Mouse (Mus musculus) heart, adult 2 months (tissue): ENCODE data around the gene Stard13.
A peak's percentile ranks its signal among the peaks of the same experiment; 100 is the strongest.

Source experiments
- CTCF ChIP-seq: fragments of 200-600 bp; IDR thresholded peaks from 2 replicates; pipeline ENCODE4 v1.8.1; 2022; ENCODE audit warnings: antibody characterized with exemption, mild to moderate bottlenecking, moderate library complexity
- POLR2A ChIP-seq: fragments of 200-500 bp; IDR thresholded peaks from 2 replicates; pipeline ENCODE4 v1.6.1; 2011; ENCODE audit warnings: mild to moderate bottlenecking, low read depth, low read length, control low read depth; ENCODE audit not compliant: insufficient read depth

GRCm38 (mm10) chr5:151233400-151234031 is at the start of gene Stard13:
- TF ChIP-seq POLR2A: no peak
- TF ChIP-seq CTCF: peak; percentile 13; the same call in 1 of the 2 replicates
